Mouse (Mus musculus): ENCODE data around the gene Ston2. TPM values are rescaled to one million over a fixed set of nuclear protein-coding genes. Genes with fewer than 3 reads are reported as not detected.
"Not testable (repeated sequence)": the region's sequence is repeated elsewhere in the genome, so short reads cannot be mapped to it uniquely, and the experiment has no call there.

Gene Ston2
- polyA plus RNA-seq, 1 experiment from 2014 or later: 8.0 TPM

GRCm38 (mm10) chr12:91759836-91760235 lies 28.4 kb downstream of the Ston2 start:
- H3K4me1 ChIP-seq: peaks cover 10% of the 10 kb centered on the region
- no peaks in the 10 kb centered on the region for H3K27me3 ChIP-seq
- H3K36me3 ChIP-seq: no peaks in the 10 kb centered on the region
- no peaks in the 10 kb centered on the region for H3K9me3 ChIP-seq (replicated peaks)
- WGBS: 91% methylated on average over 3 of the region's 3 CpGs
- no peak overlapping the region for H3K9ac ChIP-seq
- no peak overlapping the region for H3K4me2 ChIP-seq (replicated peaks)
- ATAC-seq (ENCODE audit: low FRiP score): no peak
- H3K4me3 ChIP-seq: no peak overlapping the region
- no peak overlapping the region for H3K27ac ChIP-seq

GRCm38 (mm10) chr12:91757854-91758562 lies 30.2 kb downstream of the Ston2 start:
- Histone ChIP-seq H3K27me3 (no peaks in the 10 kb centered on the region), H3K4me1 (no peaks in the 10 kb centered on the region; the same call in 1 of the 2 replicates), H3K9me3 (replicated peaks) (no peaks in the 10 kb centered on the region), H3K9ac (no peak overlapping the region), H3K36me3 (no peaks in the 10 kb centered on the region), H3K4me3 (no peak overlapping the region), H3K4me2 (replicated peaks) (no peak overlapping the region), H3K27ac (no peak overlapping the region)
- WGBS: 76% methylated on average over 13 of the region's 13 CpGs
- no peak for ATAC-seq (ENCODE audit: low FRiP score)

GRCm38 (mm10) chr12:91756562-91757166 lies 31.5 kb downstream of the Ston2 start:
- WGBS: 44% methylated on average over 5 of the region's 5 CpGs
- ATAC-seq (ENCODE audit: low FRiP score): no peak
- Histone ChIP-seq H3K9ac (no peak overlapping the region), H3K4me3 (no peak overlapping the region), H3K4me2 (replicated peaks) (no peak overlapping the region), H3K4me1 (no peaks in the 10 kb centered on the region; the same call in 1 of the 2 replicates), H3K27me3 (no peaks in the 10 kb centered on the region), H3K27ac (no peak overlapping the region), H3K9me3 (replicated peaks) (no peaks in the 10 kb centered on the region), H3K36me3 (no peaks in the 10 kb centered on the region)

- peaks cover 3% of the 10 kb centered on the region; the same call in 1 of the 2 replicates for H3K4me1 ChIP-seq
- no peak overlapping the region for H3K4me3 ChIP-seq
- no peak overlapping the region for H3K27ac ChIP-seq
- H3K9ac ChIP-seq: no peak overlapping the region
- 91% methylated on average over 6 of the region's 6 CpGs for WGBS
- no peaks in the 10 kb centered on the region for H3K27me3 ChIP-seq
- no peaks in the 10 kb centered on the region for H3K36me3 ChIP-seq
- no peak for ATAC-seq (ENCODE audit: low FRiP score)
- no peaks in the 10 kb centered on the region for H3K9me3 ChIP-seq (replicated peaks)
- H3K4me2 ChIP-seq (replicated peaks): no peak overlapping the region
These were observed 33.6 kb downstream of the Ston2 start for GRCm38 (mm10) chr12:91754606-91755005.

GRCm38 (mm10) chr12:91752711-91753110 lies 35.5 kb downstream of the Ston2 start:
- peaks cover 15% of the 10 kb centered on the region for H3K4me1 ChIP-seq
- H3K36me3 ChIP-seq: no peaks in the 10 kb centered on the region
- H3K9me3 ChIP-seq (replicated peaks): no peaks in the 10 kb centered on the region
- no peak for ATAC-seq (ENCODE audit: low FRiP score)
- WGBS: 86% methylated on average over 5 of the region's 5 CpGs
- H3K4me2 ChIP-seq (replicated peaks): no peak overlapping the region
- H3K4me3 ChIP-seq: no peak overlapping the region
- no peaks in the 10 kb centered on the region for H3K27me3 ChIP-seq
- H3K9ac ChIP-seq: no peak overlapping the region
- no peak overlapping the region for H3K27ac ChIP-seq

- no peaks in the 10 kb centered on the region for H3K36me3 ChIP-seq
- no peaks in the 10 kb centered on the region for H3K9me3 ChIP-seq (replicated peaks)
- H3K4me3 ChIP-seq: no peak overlapping the region
- no peak overlapping the region for H3K4me2 ChIP-seq (replicated peaks)
- no peak overlapping the region for H3K27ac ChIP-seq
- H3K4me1 ChIP-seq: peaks cover 15% of the 10 kb centered on the region
- H3K27me3 ChIP-seq: no peaks in the 10 kb centered on the region
- no peak for ATAC-seq (ENCODE audit: low FRiP score)
- H3K9ac ChIP-seq: no peak overlapping the region
- 86% methylated on average over 13 of the region's 13 CpGs for WGBS
These were observed 36.1 kb downstream of the Ston2 start for GRCm38 (mm10) chr12:91751893-91752597.

- no peaks in the 10 kb centered on the region for H3K36me3 ChIP-seq
- H3K4me2 ChIP-seq (replicated peaks): no peak overlapping the region
- no peaks in the 10 kb centered on the region for H3K9me3 ChIP-seq (replicated peaks)
- no peak overlapping the region for H3K9ac ChIP-seq
- 76% methylated on average over 11 of the region's 11 CpGs for WGBS
- peak; percentile 62; the same call in 1 of the 2 replicates for ATAC-seq (ENCODE audit: low FRiP score)
- no peaks in the 10 kb centered on the region for H3K27me3 ChIP-seq
- H3K4me1 ChIP-seq: peaks cover 21% of the 10 kb centered on the region
- no peak overlapping the region for H3K4me3 ChIP-seq
- H3K27ac ChIP-seq: peak overlapping the region; percentile 35
These were observed 38.5 kb downstream of the Ston2 start for GRCm38 (mm10) chr12:91749543-91750184.

DNA sequence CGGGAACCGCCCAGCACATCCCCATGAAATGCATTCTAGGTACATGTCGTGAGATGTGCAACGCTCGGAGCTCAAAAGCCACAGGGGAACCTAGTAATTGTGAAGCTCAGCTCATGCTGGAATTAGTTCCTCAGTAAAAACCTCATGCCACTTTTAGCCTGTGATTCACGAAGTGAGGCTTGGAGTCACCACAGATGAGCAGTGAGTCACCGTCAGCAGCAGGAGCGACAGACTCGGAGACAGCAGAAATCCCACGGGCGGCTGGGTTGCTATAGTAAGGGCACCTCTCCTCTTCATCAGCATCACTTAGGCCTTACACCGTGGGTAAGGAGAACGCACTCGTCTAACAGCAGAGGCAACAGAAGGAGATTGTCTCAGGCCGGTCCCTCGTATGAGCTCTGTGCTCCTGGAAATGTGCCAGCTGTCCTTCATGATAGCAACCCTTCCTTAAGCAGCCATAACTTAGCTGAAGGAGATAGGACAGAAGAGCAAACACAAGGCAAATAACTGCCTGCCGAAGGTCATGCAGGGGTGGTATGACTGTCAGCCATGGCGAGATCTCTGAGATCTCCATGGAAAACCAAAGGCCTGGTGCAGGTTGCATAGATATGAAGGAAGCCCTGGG lies 39.8 kb downstream of the Ston2 start:
- Histone ChIP-seq H3K4me1 (peaks cover 21% of the 10 kb centered on the region), H3K9ac (no peak overlapping the region), H3K27ac (no peak overlapping the region), H3K4me3 (no peak overlapping the region), H3K9me3 (replicated peaks) (no peaks in the 10 kb centered on the region), H3K4me2 (replicated peaks) (no peak overlapping the region), H3K27me3 (no peaks in the 10 kb centered on the region), H3K36me3 (no peaks in the 10 kb centered on the region)
- no peak for ATAC-seq (ENCODE audit: low FRiP score)
- 65% methylated on average over 18 of the region's 18 CpGs for WGBS

GRCm38 (mm10) chr12:91746839-91747238 lies 41.3 kb downstream of the Ston2 start:
- ATAC-seq (ENCODE audit: low FRiP score): not testable (repeated sequence)

DNA sequence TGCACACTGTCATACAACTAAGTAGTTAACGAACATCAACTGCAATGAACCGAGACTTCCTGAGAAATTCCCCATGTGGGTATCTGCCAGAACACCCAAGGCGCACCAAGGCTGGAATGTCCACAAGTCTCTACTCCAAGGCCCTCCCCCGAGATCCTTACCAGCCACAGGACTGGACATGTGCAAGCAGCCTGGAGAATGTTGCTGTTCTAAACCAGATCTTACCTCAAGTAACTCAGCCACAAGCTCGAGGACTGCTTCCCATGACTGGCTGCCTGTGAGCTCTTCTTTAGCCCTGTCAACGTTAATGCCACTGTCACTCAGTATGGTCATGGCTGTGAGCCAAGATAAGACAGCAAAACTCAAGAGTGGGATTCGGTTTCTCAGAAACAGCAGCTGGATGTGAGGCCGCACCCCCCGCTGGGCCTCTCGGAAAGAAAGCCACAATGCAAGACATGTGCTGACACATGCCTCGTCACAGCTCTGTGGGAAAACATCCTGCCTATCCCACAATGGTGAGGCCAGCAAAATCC lies 42.4 kb downstream of the Ston2 start:
- Histone ChIP-seq H3K27me3 (no peaks in the 10 kb centered on the region), H3K9ac (no peak overlapping the region), H3K9me3 (replicated peaks) (no peaks in the 10 kb centered on the region), H3K4me1 (peaks cover 21% of the 10 kb centered on the region), H3K4me2 (replicated peaks) (no peak overlapping the region), H3K27ac (no peak overlapping the region; the same call in 1 of the 2 replicates), H3K4me3 (no peak overlapping the region), H3K36me3 (no peaks in the 10 kb centered on the region)
- ATAC-seq (ENCODE audit: low FRiP score): 0 out of 2 replicates have a peak, but pooled peaks have one; percentile 36
- 58% methylated on average over 11 of the region's 11 CpGs for whole genome bisulfite sequencing

More at GRCm38 (mm10) chr12:91746839-91747238, 41.3 kb downstream of the Ston2 start:
- H3K36me3 ChIP-seq; H3K27ac ChIP-seq; H3K4me3 ChIP-seq; H3K4me2 ChIP-seq (replicated peaks); H3K9me3 ChIP-seq (replicated peaks); H3K9ac ChIP-seq; H3K27me3 ChIP-seq: not testable (repeated sequence)
- WGBS: 88% methylated on average over 5 of the region's 5 CpGs
- peaks cover 21% of the 10 kb centered on the region for H3K4me1 ChIP-seq

- no peak overlapping the region for H3K4me3 ChIP-seq
- no peak overlapping the region for H3K27ac ChIP-seq
- H3K36me3 ChIP-seq: no peaks in the 10 kb centered on the region
- ATAC-seq (ENCODE audit: low FRiP score): no peak
- H3K4me1 ChIP-seq: peaks cover 13% of the 10 kb centered on the region
- no peak overlapping the region for H3K4me2 ChIP-seq (replicated peaks)
- no peaks in the 10 kb centered on the region for H3K9me3 ChIP-seq (replicated peaks)
- H3K27me3 ChIP-seq: no peaks in the 10 kb centered on the region
- no peak overlapping the region for H3K9ac ChIP-seq
- 78% methylated on average over 6 of the region's 6 CpGs for WGBS
These were observed 44.1 kb downstream of the Ston2 start for GRCm38 (mm10) chr12:91744091-91744490.

All from hindbrain, embryonic 12.5 days (tissue).